ENCODE assay signal across 2 mouse cellular contexts in genomic region chr5:88762611-88763010, GRCm38 (mm10).
TF ChIP-seq lines count a peak whose summit lies in the region.

No protein-coding gene starts in this region.

TF ChIP-seq in CH12.LX, 34 proteins besides CTCF, POLR2A, EP300 and RAD21 (continued from another document):
- no peak for TF ChIP-seq BHLHE40 (IDR thresholded peaks at IDR 0.05; ENCODE audit: low read depth, low read length)
TF ChIP-seq in CH12.LX: peak in this region for 1.

TF ChIP-seq in MEL, 35 proteins besides CTCF, POLR2A, EP300 and RAD21:
- TF ChIP-seq KAT2A (conservative IDR thresholded peaks at IDR 0.05; ENCODE audit: low read depth, low read length): no peak
- TF ChIP-seq ZNF384 (IDR thresholded peaks at IDR 0.05; ENCODE audit: low read depth, low read length): peak; percentile 72
TF ChIP-seq in MEL: peak in this region for 1.
